Mouse (Mus musculus) heart, embryonic 14.5 days (tissue): ENCODE data around the gene Hist1h4c. TPM values are rescaled to one million over a fixed set of nuclear protein-coding genes. Genes with fewer than 3 reads are reported as not detected.

Experiments
- ATAC-seq: fragments of 200-750 bp; cut with Nextera tagmentation; 2 replicates; pipeline ENCODE4 v1.8.0; 2017; ENCODE audit warnings: low read depth, moderate TSS enrichment; ENCODE audit not compliant: insufficient number of reproducible peaks, insufficient read depth, low FRiP score
- H3K27ac ChIP-seq, 2 experiments: fragments of 200-500 bp in 1 of 2; fragments of 300-500 bp in 1 of 2; sonication (generic) in 1 of 2; replicated peaks in 1 of 2; 2 replicates each; pipeline ENCODE4 v1.5.1; 2012 to 2014; ENCODE audit warnings: low read depth in 2 of 2, low read length in 2 of 2, control low read depth in 1 of 2, mild to moderate bottlenecking in 1 of 2, mixed read lengths in 1 of 2; ENCODE audit not compliant: control insufficient read depth in 1 of 2, insufficient read depth in 1 of 2
- H3K27me3 ChIP-seq: fragments of 300-500 bp; sonication (generic); 2 replicates; pipeline ENCODE4 v1.6.1; 2014; ENCODE audit warnings: mild to moderate bottlenecking, low read length, control low read depth; ENCODE audit not compliant: control insufficient read depth, insufficient read depth
- H3K36me3 ChIP-seq: fragments of 300-500 bp; sonication (generic); 2 replicates; pipeline ENCODE4 v1.6.1; 2014; ENCODE audit warnings: mild to moderate bottlenecking, control low read depth, low read length, mixed read lengths; ENCODE audit not compliant: control insufficient read depth, insufficient read depth
- H3K4me1 ChIP-seq, 2 experiments: fragments of 200-500 bp in 1 of 2; fragments of 300-500 bp in 1 of 2; sonication (generic) in 1 of 2; 2 replicates each; pipeline ENCODE4 v1.6.1; 2012 to 2014; ENCODE audit warnings: low read length in 2 of 2, control low read depth in 1 of 2, mixed read lengths in 1 of 2; ENCODE audit not compliant: control insufficient read depth in 2 of 2, insufficient read depth in 2 of 2
- H3K4me2 ChIP-seq: fragments of 300-500 bp; sonication (generic); 2 replicates; pipeline ENCODE4 v1.6.1; 2014; ENCODE audit warnings: mild to moderate bottlenecking, low read length
- H3K4me3 ChIP-seq, 2 experiments: fragments of 200-500 bp in 1 of 2; fragments of 300-500 bp in 1 of 2; sonication (generic) in 1 of 2; 2 replicates each; pipeline ENCODE4 v1.5.1; 2012 to 2014; ENCODE audit warnings: low read length in 2 of 2, mild to moderate bottlenecking in 2 of 2, control low read depth in 1 of 2, low read depth in 1 of 2, moderate library complexity in 1 of 2; ENCODE audit not compliant: control insufficient read depth in 1 of 2, insufficient read depth in 1 of 2
- H3K9ac ChIP-seq: fragments of 300-500 bp; sonication (generic); 2 replicates; pipeline ENCODE4 v1.6.1; 2014; ENCODE audit warnings: mild to moderate bottlenecking, low read length
- H3K9me3 ChIP-seq: fragments of 300-500 bp; sonication (generic); 2 replicates; pipeline ENCODE4 v1.6.1; 2016; ENCODE audit warnings: low read length, control low read depth; ENCODE audit not compliant: control insufficient read depth
- WGBS: fragments of 180-500 bp; shearing (Covaris S2); extraction: QIAGEN DNeasy Blood & Tissue Kit; methylation state at CpG from one replicate; pipeline ENCODE4 v1.1.7; 2014; 5-methylcytosine and 5-hydroxymethylcytosine counted together
- polyA plus RNA-seq: library from polyadenylated mRNA; unstranded; fragments of >200 nt; fragmentation: Nextera tagmentation; extraction: Ambion mirVana; gene quantifications from 2 replicates; pipeline ENCODE4 v1.2.1, GENCODE M21; 2014

Gene Hist1h4c
- polyA plus RNA-seq, 1 experiment from 2014 or later, result 2.2 TPM

DNA sequence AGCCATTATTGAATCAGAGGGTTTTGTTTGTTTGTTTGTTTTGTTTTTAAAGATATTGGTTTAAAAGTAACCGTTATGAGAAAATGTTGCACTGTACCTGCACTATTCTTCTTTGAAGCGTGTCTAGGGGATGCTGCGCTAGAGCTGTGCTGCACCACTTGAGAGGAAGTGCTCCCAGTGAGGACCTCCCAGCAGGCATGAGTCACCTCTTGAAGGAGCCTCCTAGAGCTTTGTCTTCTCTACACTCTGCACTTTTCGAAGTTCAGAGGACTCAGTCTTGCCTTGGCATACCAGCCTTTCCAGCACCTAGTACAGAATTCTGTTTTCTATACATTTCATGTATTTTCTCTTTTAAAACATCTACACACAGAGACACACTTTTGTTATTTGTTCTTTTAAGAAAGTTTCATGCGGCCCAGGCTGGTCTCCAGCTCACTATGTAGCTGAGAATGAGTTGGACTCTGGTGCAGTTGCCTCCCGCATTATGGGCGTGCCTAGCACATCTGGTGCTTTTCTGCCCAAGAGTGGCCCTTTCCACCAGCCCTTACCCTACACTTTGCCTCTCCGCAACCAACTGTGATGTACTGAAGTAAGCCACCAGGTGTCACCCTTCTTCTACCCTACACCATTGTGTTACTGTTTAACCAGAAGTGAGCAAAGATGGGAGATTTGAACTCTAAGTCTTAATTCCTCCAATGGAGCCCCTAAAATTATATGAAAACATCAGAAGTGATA is 2.7 kb upstream of the Hist1h4c start:
- WGBS, result 15% methylated on average over 8 of the region's 8 CpGs
- no peak for ATAC-seq
- no peak overlapping the region for H3K4me2 ChIP-seq
- no peaks in the 10 kb centered on the region for H3K27me3 ChIP-seq
- no peaks in the 10 kb centered on the region for H3K36me3 ChIP-seq
- H3K9ac ChIP-seq, result peak overlapping the region; percentile 34; the same call in 1 of the 2 replicates
- no peak overlapping the region for H3K27ac ChIP-seq
- no peak overlapping the region for H3K4me3 ChIP-seq
- H3K4me1 ChIP-seq, result peaks cover under 1 to 5% of the 10 kb centered on the region in 2 experiments; a peak in 1 of 4 replicates
- H3K9me3 ChIP-seq, result no peaks in the 10 kb centered on the region

DNA sequence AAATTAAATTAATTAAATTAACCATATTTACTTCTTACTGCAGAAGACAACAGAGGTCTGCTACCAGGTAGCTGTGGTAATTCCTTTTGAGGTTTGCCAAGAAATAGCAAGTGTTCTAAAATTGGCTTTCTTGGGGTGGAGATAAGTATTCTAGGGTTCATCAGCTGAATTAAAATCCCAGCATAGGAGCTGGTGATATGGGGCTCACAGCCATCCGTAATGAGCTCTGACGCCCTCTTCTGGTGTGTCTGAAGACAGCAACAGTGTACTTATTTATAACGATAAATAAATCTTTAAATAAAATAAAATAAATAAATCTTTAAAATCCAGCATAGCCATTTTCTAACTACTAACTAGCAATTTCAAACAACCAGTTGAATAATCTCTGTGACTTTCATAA is 1.5 kb upstream of the Hist1h4c start:
- no peak for ATAC-seq
- Histone ChIP-seq H3K4me1 (peaks cover 4 to 7% of the 10 kb centered on the region in 2 experiments; a peak in 2 of 4 replicates), H3K9me3 (no peaks in the 10 kb centered on the region), H3K4me3 (no peak overlapping the region), H3K4me2 (no peak overlapping the region), H3K27ac (no peak overlapping the region), H3K9ac (no peak overlapping the region), H3K27me3 (no peaks in the 10 kb centered on the region), H3K36me3 (no peaks in the 10 kb centered on the region)
- WGBS, result 64% methylated on average over 3 of the region's 3 CpGs

DNA sequence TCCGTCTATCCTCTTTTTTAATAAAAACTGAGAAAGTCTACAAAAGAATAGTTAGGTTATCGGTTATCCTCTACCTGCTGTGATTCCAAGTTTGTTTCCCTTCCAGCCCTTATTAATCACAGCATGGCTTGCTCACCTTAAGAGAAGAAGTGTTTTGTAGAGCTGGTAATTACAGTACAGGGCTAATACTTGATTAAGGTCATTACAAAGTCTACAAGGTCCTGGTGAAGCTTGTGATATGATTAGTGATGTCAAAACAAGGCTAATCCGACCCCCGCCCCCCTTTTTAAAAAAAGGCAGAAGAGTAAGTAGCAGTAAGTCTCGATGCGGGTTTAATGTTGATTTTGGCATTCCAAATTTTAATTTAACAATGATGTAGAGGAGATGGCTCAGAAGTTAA is 742 bp upstream of the Hist1h4c start:
- Histone ChIP-seq H3K4me3 (no peak overlapping the region), H3K9me3 (no peaks in the 10 kb centered on the region), H3K9ac (peak overlapping the region; percentile 28; the same call in 1 of the 2 replicates), H3K4me1 (peaks cover 4 to 7% of the 10 kb centered on the region in 2 experiments; a peak in 2 of 4 replicates), H3K27me3 (no peaks in the 10 kb centered on the region), H3K27ac (peak overlapping the region in 1 of 2 experiments; percentile 92; a peak in 3 of 4 replicates), H3K4me2 (peak overlapping the region; percentile 83), H3K36me3 (no peaks in the 10 kb centered on the region)
- 62% methylated on average over 6 of the region's 6 CpGs for WGBS
- ATAC-seq, result no peak

DNA sequence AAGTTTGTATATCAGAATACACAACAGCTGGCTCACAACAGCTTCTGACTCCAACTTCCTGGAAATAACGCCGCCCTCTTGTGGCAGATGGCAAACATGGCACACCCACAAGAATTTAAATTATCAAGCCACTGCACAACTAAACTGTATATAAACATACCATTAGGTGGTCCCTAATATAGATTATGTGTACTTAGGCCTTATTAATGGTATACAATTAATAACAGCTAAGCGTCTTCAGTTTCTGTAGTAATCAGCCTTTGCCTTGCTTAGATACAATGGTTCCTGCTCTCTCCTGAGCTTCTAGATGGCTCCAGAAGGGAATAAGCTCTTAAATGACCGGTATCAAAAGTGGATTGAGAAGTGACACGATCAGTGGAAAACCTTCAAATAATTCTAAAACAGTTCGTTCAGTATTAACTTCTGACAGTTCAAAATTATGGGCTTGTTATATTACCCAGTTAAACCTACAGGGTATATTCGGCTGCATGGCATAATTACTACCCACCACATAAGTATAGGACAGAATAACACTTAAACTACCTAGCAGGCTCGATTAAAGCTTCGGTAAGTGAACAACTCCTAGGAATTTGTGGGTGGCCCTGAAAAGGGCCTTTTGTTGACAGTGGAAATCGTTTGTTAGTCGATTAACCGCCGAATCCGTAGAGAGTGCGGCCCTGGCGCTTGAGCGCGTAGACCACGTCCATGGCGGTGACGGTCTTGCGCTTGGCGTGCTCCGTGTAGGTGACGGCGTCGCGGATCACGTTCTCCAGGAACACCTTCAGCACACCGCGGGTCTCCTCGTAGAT is 559 bp downstream of the Hist1h4c start:
- Histone ChIP-seq H3K9ac (peak overlapping the region; percentile 80), H3K4me1 (peaks cover 4 to 7% of the 10 kb centered on the region in 2 experiments; a peak in 2 of 4 replicates), H3K36me3 (no peaks in the 10 kb centered on the region), H3K9me3 (no peaks in the 10 kb centered on the region), H3K27ac (peak overlapping the region; percentile 91 to 92), H3K4me3 (peak overlapping the region; percentile 47 to 52), H3K4me2 (peak overlapping the region; percentile 83), H3K27me3 (no peaks in the 10 kb centered on the region)
- WGBS, result 1% methylated on average over 20 of the region's 32 CpGs
- no peak; the same call in 1 of the 2 replicates for ATAC-seq

DNA sequence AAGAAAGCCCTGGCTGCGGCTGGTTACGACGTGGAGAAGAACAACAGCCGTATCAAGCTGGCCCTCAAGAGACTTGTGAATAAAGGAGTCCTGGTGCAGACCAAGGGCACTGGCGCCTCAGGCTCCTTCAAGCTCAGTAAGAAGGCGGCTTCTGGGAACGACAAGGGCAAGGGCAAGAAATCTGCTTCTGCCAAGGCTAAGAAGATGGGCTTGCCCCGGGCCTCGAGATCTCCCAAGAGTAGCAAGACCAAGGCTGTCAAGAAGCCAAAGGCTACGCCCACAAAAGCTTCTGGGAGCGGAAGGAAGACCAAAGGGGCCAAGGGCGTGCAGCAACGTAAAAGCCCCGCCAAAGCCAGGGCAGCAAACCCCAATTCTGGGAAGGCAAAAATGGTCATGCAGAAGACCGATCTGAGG is 2.2 kb downstream of the Hist1h4c start:
- Histone ChIP-seq H3K27me3 (no peaks in the 10 kb centered on the region), H3K4me2 (peak overlapping the region; percentile 34; the same call in 1 of the 2 replicates), H3K36me3 (no peaks in the 10 kb centered on the region), H3K4me3 (no peak overlapping the region), H3K9me3 (no peaks in the 10 kb centered on the region), H3K4me1 (peaks cover 4 to 7% of the 10 kb centered on the region in 2 experiments; a peak in 2 of 4 replicates), H3K27ac (no peak overlapping the region), H3K9ac (0 out of 2 replicates have a peak overlapping the region, but pooled peaks have one; percentile 12)
- no peak for ATAC-seq
- whole genome bisulfite sequencing, result 53% methylated on average over 15 of the region's 15 CpGs

DNA sequence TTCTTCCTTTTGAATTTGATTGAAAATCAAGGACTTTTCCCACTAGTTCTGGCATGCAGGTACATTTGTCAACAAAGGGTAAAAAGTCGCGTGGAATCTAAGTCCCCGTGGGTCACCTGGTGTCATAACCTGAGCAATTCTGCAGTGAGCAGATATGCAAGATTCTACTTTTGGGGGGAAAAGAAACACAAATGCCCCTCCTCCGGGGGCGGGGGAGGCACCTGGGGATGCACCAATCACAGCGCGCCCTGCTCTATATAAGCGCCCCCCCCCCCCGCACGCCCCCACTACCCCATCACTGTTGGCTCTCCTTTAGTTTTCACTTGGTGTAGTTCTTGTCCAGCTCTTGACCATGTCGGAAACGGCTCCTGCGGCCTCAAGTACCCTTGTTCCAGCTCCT is 2.7 kb downstream of the Hist1h4c start, which contains the start of gene Hist1h1t:
Gene Hist1h1t, plus strand, starts transcription at position 301 of the 400 bp plus-strand sequence.
- ATAC-seq, result no peak
- Histone ChIP-seq H3K9me3 (no peaks in the 10 kb centered on the region), H3K36me3 (no peaks in the 10 kb centered on the region), H3K4me1 (peaks cover 4% of the 10 kb centered on the region in 2 experiments; a peak in 2 of 4 replicates), H3K4me2 (peak within 1 kb of the TSS; percentile 34; the same call in 1 of the 2 replicates), H3K9ac (0 out of 2 replicates have a peak within 1 kb of the TSS, but pooled peaks have one; percentile 12), H3K27me3 (no peaks in the 10 kb centered on the region), H3K27ac (no peak within 1 kb of the TSS), H3K4me3 (no peak within 1 kb of the TSS)
- 47% methylated on average over 12 of the region's 13 CpGs for WGBS

DNA sequence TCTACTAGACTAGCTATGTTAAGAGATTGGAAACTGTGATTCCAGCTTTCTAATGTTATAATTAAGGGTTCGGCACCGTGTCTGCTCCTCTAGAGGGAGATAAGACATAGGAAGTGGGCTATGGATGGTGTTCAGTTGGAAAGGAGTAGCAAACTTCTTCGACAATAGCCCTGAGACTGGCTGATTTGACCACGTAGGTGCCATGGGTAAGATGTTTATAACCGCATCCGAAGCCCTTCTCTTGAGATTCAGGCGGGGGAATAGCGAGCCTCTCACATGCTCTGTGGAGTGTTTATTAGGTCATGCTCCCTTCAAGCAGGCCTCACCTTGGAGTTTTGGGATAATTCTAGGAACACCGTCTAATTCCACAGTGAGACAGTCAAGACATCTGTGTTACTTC is 3.3 kb downstream of the Hist1h4c start:
- H3K36me3 ChIP-seq, result no peaks in the 10 kb centered on the region
- H3K9ac ChIP-seq, result no peak overlapping the region
- no peak overlapping the region for H3K4me2 ChIP-seq
- H3K27me3 ChIP-seq, result no peaks in the 10 kb centered on the region
- no peak overlapping the region for H3K4me3 ChIP-seq
- ATAC-seq, result no peak
- no peak overlapping the region for H3K27ac ChIP-seq
- no peaks in the 10 kb centered on the region for H3K9me3 ChIP-seq
- whole genome bisulfite sequencing, result 92% methylated on average over 9 of the region's 9 CpGs
- peaks cover 4% of the 10 kb centered on the region in 2 experiments; a peak in 2 of 4 replicates for H3K4me1 ChIP-seq
